Mouse (Mus musculus) neural tube, embryonic 14.5 days (tissue): ENCODE measurements at regions not wholly inside any gene's neighbourhood (a gene's known extent, or its start where the extent isn't known, plus 50 kb on each side); places are given as distances from the start of the nearest gene placed in this dataset.
A peak's percentile ranks its signal among the peaks of the same experiment; 100 is the strongest.

Experiments used
- ATAC-seq: fragments of 200-750 bp; cut with Nextera tagmentation; 2 replicates; pipeline ENCODE4 v1.8.0; 2017; ENCODE audit warnings: low read depth, mild to moderate bottlenecking, moderate TSS enrichment, moderate library complexity
- H3K27ac ChIP-seq: fragments of 300-500 bp; sonication (generic); 2 replicates; pipeline ENCODE4 v1.5.1; 2014; ENCODE audit warnings: low read depth, mild to moderate bottlenecking, control low read depth, low read length, moderate library complexity, mixed read lengths
- H3K27me3 ChIP-seq: fragments of 300-500 bp; sonication (generic); 2 replicates; pipeline ENCODE4 v1.6.1; 2014; ENCODE audit warnings: low read length; ENCODE audit not compliant: control insufficient read depth, insufficient read depth
- H3K36me3 ChIP-seq: fragments of 300-500 bp; sonication (generic); 2 replicates; pipeline ENCODE4 v1.6.1; 2014; ENCODE audit warnings: low read length, mixed read lengths; ENCODE audit not compliant: control insufficient read depth, insufficient read depth
- H3K4me1 ChIP-seq: fragments of 300-500 bp; sonication (generic); 2 replicates; pipeline ENCODE4 v1.6.1; 2014; ENCODE audit warnings: low read length; ENCODE audit not compliant: control insufficient read depth, insufficient read depth
- H3K4me2 ChIP-seq: fragments of 300-500 bp; sonication (generic); 2 replicates; pipeline ENCODE4 v1.6.1; 2014; ENCODE audit warnings: mild to moderate bottlenecking, low read depth, low read length, control low read depth
- H3K4me3 ChIP-seq: fragments of 300-500 bp; sonication (generic); 2 replicates; pipeline ENCODE4 v1.5.1; 2014; ENCODE audit warnings: low read depth, low read length, control low read depth, mixed read lengths
- H3K9ac ChIP-seq: fragments of 300-500 bp; sonication (generic); replicated peaks from 2 replicates; pipeline ENCODE4 v1.6.1; 2014; ENCODE audit warnings: low read depth, mild to moderate bottlenecking, control low read depth, low read length, mixed read lengths
- H3K9me3 ChIP-seq: fragments of 300-500 bp; sonication (generic); 2 replicates; pipeline ENCODE4 v1.6.1; 2016; ENCODE audit warnings: low read length; ENCODE audit not compliant: control insufficient read depth
- WGBS: fragments of 180-500 bp; shearing (Covaris S2); extraction: QIAGEN DNeasy Blood & Tissue Kit; methylation state at CpG from one replicate; pipeline ENCODE4 v1.1.7; 2014; 5-methylcytosine and 5-hydroxymethylcytosine counted together

GRCm38 (mm10) chr3:39115441-39115840, 228.7 kb downstream of the Fat4 start:
- Histone ChIP-seq H3K9me3 (no peaks in the 10 kb centered on the region), H3K27me3 (no peaks in the 10 kb centered on the region), H3K4me2 (no peak overlapping the region), H3K4me3 (no peak overlapping the region), H3K9ac (no peak overlapping the region), H3K27ac (no peak overlapping the region), H3K4me1 (no peaks in the 10 kb centered on the region), H3K36me3 (no peaks in the 10 kb centered on the region)
- no peak for ATAC-seq
- WGBS: 30% methylated on average over 1 of the region's 1 CpGs

- H3K4me3 ChIP-seq: no peak overlapping the region
- no peak overlapping the region for H3K4me2 ChIP-seq
- H3K9me3 ChIP-seq: no peaks in the 10 kb centered on the region
- WGBS: 40% methylated on average over 1 of the region's 1 CpGs
- no peaks in the 10 kb centered on the region for H3K4me1 ChIP-seq
- H3K9ac ChIP-seq: no peak overlapping the region
- H3K27ac ChIP-seq: no peak overlapping the region
- no peak for ATAC-seq
- H3K36me3 ChIP-seq: no peaks in the 10 kb centered on the region
- no peaks in the 10 kb centered on the region for H3K27me3 ChIP-seq
Observed at GRCm38 (mm10) chr3:39122250-39122649, 235.5 kb downstream of the Fat4 start.

- no peak overlapping the region for H3K9ac ChIP-seq
- no peaks in the 10 kb centered on the region for H3K9me3 ChIP-seq
- no peak overlapping the region for H3K27ac ChIP-seq
- H3K36me3 ChIP-seq: no peaks in the 10 kb centered on the region
- no peaks in the 10 kb centered on the region for H3K4me1 ChIP-seq
- H3K4me3 ChIP-seq: no peak overlapping the region
- no peak overlapping the region for H3K4me2 ChIP-seq
- ATAC-seq: no peak
- WGBS: 88% methylated on average over 3 of the region's 3 CpGs
- H3K27me3 ChIP-seq: no peaks in the 10 kb centered on the region
Observed at GRCm38 (mm10) chr3:39130532-39130931, 243.8 kb downstream of the Fat4 start.

GRCm38 (mm10) chr3:39165006-39165667, 278.4 kb downstream of the Fat4 start:
- H3K4me1 ChIP-seq: no peaks in the 10 kb centered on the region
- no peak overlapping the region for H3K4me2 ChIP-seq
- H3K36me3 ChIP-seq: no peaks in the 10 kb centered on the region
- no peak overlapping the region for H3K27ac ChIP-seq
- no peaks in the 10 kb centered on the region for H3K9me3 ChIP-seq
- no peak overlapping the region for H3K9ac ChIP-seq
- H3K4me3 ChIP-seq: no peak overlapping the region
- peak; percentile 96 for ATAC-seq
- 53% methylated on average over 6 of the region's 6 CpGs for WGBS
- no peaks in the 10 kb centered on the region for H3K27me3 ChIP-seq

GRCm38 (mm10) chr3:39182646-39183045, 295.9 kb downstream of the Fat4 start:
- no peak for ATAC-seq
- Histone ChIP-seq H3K4me1 (no peaks in the 10 kb centered on the region), H3K27me3 (no peaks in the 10 kb centered on the region), H3K9ac (no peak overlapping the region), H3K4me2 (no peak overlapping the region), H3K4me3 (no peak overlapping the region), H3K36me3 (no peaks in the 10 kb centered on the region), H3K27ac (no peak overlapping the region), H3K9me3 (no peaks in the 10 kb centered on the region)
- WGBS: 76% methylated on average over 3 of the region's 3 CpGs

GRCm38 (mm10) chr3:39195102-39195501, 308.4 kb downstream of the Fat4 start:
- Histone ChIP-seq H3K4me1 (no peaks in the 10 kb centered on the region), H3K9me3 (no peaks in the 10 kb centered on the region), H3K4me3 (no peak overlapping the region), H3K36me3 (no peaks in the 10 kb centered on the region), H3K27ac (no peak overlapping the region), H3K9ac (no peak overlapping the region), H3K27me3 (no peaks in the 10 kb centered on the region), H3K4me2 (no peak overlapping the region)
- WGBS: 82% methylated on average over 6 of the region's 6 CpGs
- no peak for ATAC-seq

- ATAC-seq: peak; percentile 68; the same call in 1 of the 2 replicates
- Histone ChIP-seq H3K27me3 (no peaks in the 10 kb centered on the region), H3K9me3 (no peaks in the 10 kb centered on the region), H3K4me2 (no peak overlapping the region), H3K4me1 (0 out of 2 replicates have a peak, but pooled peaks cover 2% of the 10 kb centered on the region), H3K27ac (no peak overlapping the region; the same call in 1 of the 2 replicates), H3K36me3 (no peaks in the 10 kb centered on the region), H3K4me3 (no peak overlapping the region), H3K9ac (no peak overlapping the region)
- 32% methylated on average over 7 of the region's 7 CpGs for WGBS
Observed at GRCm38 (mm10) chr3:39202662-39203061, 315.9 kb downstream of the Fat4 start.

GRCm38 (mm10) chr3:39208651-39209050, 321.9 kb downstream of the Fat4 start:
- H3K9ac ChIP-seq: no peak overlapping the region
- H3K27me3 ChIP-seq: no peaks in the 10 kb centered on the region
- no peaks in the 10 kb centered on the region for H3K4me1 ChIP-seq
- no peak overlapping the region for H3K4me2 ChIP-seq
- no peak overlapping the region for H3K4me3 ChIP-seq
- H3K27ac ChIP-seq: no peak overlapping the region
- no peak for ATAC-seq
- no peaks in the 10 kb centered on the region for H3K9me3 ChIP-seq
- WGBS: 88% methylated on average over 1 of the region's 1 CpGs
- no peaks in the 10 kb centered on the region for H3K36me3 ChIP-seq

- Histone ChIP-seq H3K4me2 (no peak overlapping the region), H3K9me3 (no peaks in the 10 kb centered on the region), H3K36me3 (no peaks in the 10 kb centered on the region), H3K27ac (no peak overlapping the region), H3K4me3 (no peak overlapping the region), H3K9ac (no peak overlapping the region), H3K4me1 (no peaks in the 10 kb centered on the region), H3K27me3 (no peaks in the 10 kb centered on the region)
- 60% methylated on average over 8 of the region's 8 CpGs for WGBS
- ATAC-seq: peak; percentile 61; the same call in 1 of the 2 replicates
Observed at GRCm38 (mm10) chr3:39209382-39210165, 322.8 kb downstream of the Fat4 start.
